Comparison of ENCODE assay signal across 32 mouse cellular contexts in the genomic region with DNA sequence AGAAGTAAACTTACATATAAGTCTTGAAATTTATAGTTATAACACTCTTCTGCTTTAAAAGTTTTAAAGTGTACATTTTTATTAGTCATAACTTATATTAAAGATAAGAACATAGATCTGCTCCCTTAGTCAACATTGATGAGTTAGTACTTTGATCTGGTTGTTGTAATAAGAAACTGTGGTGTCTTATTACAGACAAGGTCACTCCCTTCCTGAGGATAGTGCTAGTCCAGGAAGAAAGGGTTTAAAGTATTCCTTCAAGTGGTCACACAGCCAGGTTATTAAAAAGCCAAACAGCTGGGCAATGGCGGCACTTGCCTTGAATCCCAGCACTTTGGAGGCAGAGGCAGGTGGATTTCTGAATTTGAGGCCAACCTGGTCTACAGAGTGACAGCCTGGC. TPM values are rescaled to one million over a fixed set of nuclear protein-coding genes. Genes with fewer than 3 reads are reported as not detected.
"Had no signal": no experiment of that assay in that cellular context is flagged by ENCODE, and none has a peak within 500 bp of the region (broad histone marks: within the 10 kb centered on the region; RNA-seq: fewer than 3 reads in every experiment).

No protein-coding gene starts in this region.

- H3K36me3 ChIP-seq: embryonic facial prominence, embryonic 10.5 days; embryonic facial prominence, embryonic 12.5 days; embryonic facial prominence, embryonic 13.5 days; embryonic facial prominence, embryonic 15.5 days; forebrain, embryonic 10.5 days; forebrain, embryonic 12.5 days; forebrain, embryonic 15.5 days had no signal

- ATAC-seq: forebrain, embryonic 13.5 days; forebrain, embryonic 14.5 days; forebrain, embryonic 15.5 days; forebrain, embryonic 16.5 days; forebrain, postnatal 0 days had no signal

- H3K4me3 ChIP-seq: embryonic facial prominence, embryonic 10.5 days; embryonic facial prominence, embryonic 12.5 days; embryonic facial prominence, embryonic 13.5 days; embryonic facial prominence, embryonic 15.5 days; erythroblast, embryonic 14.5 days; forebrain, embryonic 10.5 days; forebrain, embryonic 12.5 days; forebrain, embryonic 13.5 days; forebrain, embryonic 15.5 days; gastrocnemius, adult 2 months had no signal

- H3K9me3 ChIP-seq: embryonic facial prominence, embryonic 10.5 days; embryonic facial prominence, embryonic 12.5 days; embryonic facial prominence, embryonic 13.5 days; embryonic facial prominence, embryonic 15.5 days; forebrain, embryonic 10.5 days; forebrain, embryonic 12.5 days; forebrain, embryonic 13.5 days; forebrain, embryonic 15.5 days had no signal

- H3K27ac ChIP-seq: embryonic facial prominence, embryonic 10.5 days; embryonic facial prominence, embryonic 12.5 days; embryonic facial prominence, embryonic 13.5 days; embryonic facial prominence, embryonic 15.5 days; forebrain, embryonic 10.5 days; forebrain, embryonic 12.5 days; forebrain, embryonic 13.5 days; forebrain, embryonic 15.5 days; gastrocnemius, adult 2 months had no signal

- DNase-seq: cerebellum, adult 2 months; cerebellum, adult 8-10 months; cerebellum, adult 9-10 months; cerebellum, adult 9-11 months; cerebellum, postnatal 10 days; cerebellum, postnatal 14 days; cerebellum, postnatal 25 days; cerebellum, postnatal 36 days; embryo, embryonic 11 days; forebrain, postnatal 0 days; gastrocnemius, adult 2 months; gastrocnemius, postnatal 10 days; gastrocnemius, postnatal 14 days; gastrocnemius, postnatal 25 days; gastrocnemius, postnatal 36 days; heart, adult 11 months; heart, adult 18-20 months had no signal

- H3K27me3 ChIP-seq: embryonic facial prominence, embryonic 12.5 days; embryonic facial prominence, embryonic 13.5 days; embryonic facial prominence, embryonic 15.5 days; forebrain, embryonic 12.5 days; forebrain, embryonic 13.5 days; forebrain, embryonic 15.5 days had no signal

- H3K4me1 ChIP-seq: embryonic facial prominence, embryonic 10.5 days; embryonic facial prominence, embryonic 12.5 days; embryonic facial prominence, embryonic 13.5 days; embryonic facial prominence, embryonic 15.5 days; forebrain, embryonic 10.5 days; forebrain, embryonic 12.5 days; forebrain, embryonic 13.5 days; forebrain, embryonic 15.5 days had no signal

- H3K4me2 ChIP-seq: embryonic facial prominence, embryonic 12.5 days; embryonic facial prominence, embryonic 13.5 days; embryonic facial prominence, embryonic 15.5 days; forebrain, embryonic 12.5 days; forebrain, embryonic 13.5 days; forebrain, embryonic 15.5 days had no signal

- H3K9ac ChIP-seq: embryonic facial prominence, embryonic 12.5 days; embryonic facial prominence, embryonic 13.5 days; embryonic facial prominence, embryonic 15.5 days; forebrain, embryonic 12.5 days; forebrain, embryonic 13.5 days; forebrain, embryonic 15.5 days; forebrain, postnatal 0 days had no signal

RNA-seq across cellular contexts. Expression of gene Rpe65, which starts 25.0 kb away (rescaled TPM):
- polyA plus RNA-seq: embryonic facial prominence, embryonic 10.5 days; embryonic facial prominence, embryonic 11.5 days; embryonic facial prominence, embryonic 12.5 days; embryonic facial prominence, embryonic 13.5 days; embryonic facial prominence, embryonic 14.5 days; embryonic facial prominence, embryonic 15.5 days; erythroblast, embryonic 14.5 days; forebrain, embryonic 10.5 days; forebrain, embryonic 11.5 days; forebrain, embryonic 12.5 days; forebrain, embryonic 13.5 days; forebrain, embryonic 14.5 days; forebrain, embryonic 15.5 days; forebrain, embryonic 16.5 days; forebrain, postnatal 0 days; gonadal fat pad, adult 2 months had no signal
